Mouse (Mus musculus) MEL (cell line): ENCODE results near the gene Oxt.

Experiments used
- CHD2 ChIP-seq: IDR thresholded peaks from 2 replicates; pipeline ENCODE4 v1.6.1; 2011; ENCODE audit warnings: low read length, improper control_type of control experiment
- ELF1 ChIP-seq: IDR thresholded peaks from 2 replicates; pipeline ENCODE4 v1.6.1; 2014; ENCODE audit warnings: low read depth, mild to moderate bottlenecking, inconsistent platforms, low read length, improper control_type of control experiment, moderate library complexity
- ETS1 ChIP-seq: IDR thresholded peaks from 2 replicates; pipeline ENCODE4 v1.6.1; 2012; ENCODE audit warnings: low read depth, mild to moderate bottlenecking, inconsistent platforms, low read length, improper control_type of control experiment, moderate library complexity
- JUND ChIP-seq: IDR thresholded peaks from 2 replicates; pipeline ENCODE4 v1.6.1; 2011; ENCODE audit warnings: low read depth, mild to moderate bottlenecking, improper control_type of control experiment, low read length
- MAFK ChIP-seq: IDR thresholded peaks from 2 replicates; pipeline ENCODE4 v1.6.1; 2011; ENCODE audit warnings: low read depth, mild to moderate bottlenecking, low read length, improper control_type of control experiment, borderline replicate concordance
- MXI1 ChIP-seq: IDR thresholded peaks from 2 replicates; pipeline ENCODE4 v1.6.1; 2011; ENCODE audit warnings: mild to moderate bottlenecking, low read depth, low read length, improper control_type of control experiment
- POLR2A ChIP-seq, 2 experiments: IDR thresholded peaks; 2 replicates each; pipeline ENCODE4 v1.6.1; 2011 to 2012; ENCODE audit warnings: low read length in 2 of 2, mild to moderate bottlenecking in 2 of 2, control low read depth in 1 of 2, improper control_type of control experiment in 1 of 2, low read depth in 1 of 2, moderate library complexity in 1 of 2; ENCODE audit not compliant: control insufficient read depth in 1 of 2, insufficient read depth in 1 of 2, poor library complexity in 1 of 2
- POLR2AphosphoS5 ChIP-seq: IDR thresholded peaks from 2 replicates; pipeline ENCODE4 v1.6.1; 2012; ENCODE audit warnings: low read depth, borderline replicate concordance, mild to moderate bottlenecking, inconsistent platforms, low read length, moderate library complexity, mixed read lengths
- TAL1 ChIP-seq: IDR thresholded peaks from 2 replicates; pipeline ENCODE4 v1.6.1; 2012; ENCODE audit warnings: mild to moderate bottlenecking, inconsistent platforms, low read length, moderate library complexity, mixed read lengths
- ZKSCAN1 ChIP-seq: IDR thresholded peaks from 2 replicates; pipeline ENCODE4 v1.6.1; 2012; ENCODE audit warnings: low read depth, mild to moderate bottlenecking, inconsistent platforms, low read length, improper control_type of control experiment, moderate library complexity
- ZNF384 ChIP-seq: IDR thresholded peaks from 2 replicates; pipeline ENCODE4 v1.6.1; 2012; ENCODE audit warnings: low read depth, mild to moderate bottlenecking, inconsistent platforms, low read length, improper control_type of control experiment

DNA sequence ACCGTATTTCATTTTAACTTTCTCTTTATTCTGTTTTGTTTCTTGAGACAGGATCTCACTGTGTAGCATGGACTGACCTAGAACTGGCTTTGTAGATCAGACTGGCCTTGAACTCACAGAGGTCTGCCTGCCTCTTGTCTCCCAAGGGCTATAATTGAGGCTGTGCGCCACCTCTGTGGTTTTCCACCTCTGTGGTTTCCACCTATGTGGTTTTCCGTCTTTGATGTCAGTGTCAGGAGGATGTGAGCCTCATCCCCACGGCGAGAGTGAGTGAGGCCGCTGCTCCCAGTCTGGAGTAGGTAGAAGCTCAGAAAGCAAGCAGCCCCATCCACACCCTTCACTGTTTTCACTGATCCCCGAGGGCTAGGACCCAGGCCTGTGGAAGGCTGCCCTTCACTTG is 21.1 kb upstream of the Oxt start:
- TF ChIP-seq ZNF384 (no peak), ZKSCAN1 (no peak), TAL1 (no peak), ETS1 (no peak), POLR2AphosphoS5 (no peak), JUND (no peak), ELF1 (no peak), POLR2A (IDR thresholded peaks at IDR 0.05; ENCODE audit: control insufficient read depth in 1 of 2, insufficient read depth in 1 of 2, low read depth in 1 of 2, low read length in 2 of 2, poor library complexity in 1 of 2) (no peak), MAFK (no peak), CHD2 (no peak), MXI1 (no peak)
